Mouse (Mus musculus): ENCODE measurements around the gene Tnni2.

- TF ChIP-seq CTCF (IDR thresholded peaks at IDR 0.05; ENCODE audit: low read depth, low read length) (no peak), EP300 (IDR thresholded peaks at IDR 0.05; ENCODE audit: insufficient read depth, low read depth, low read length) (no peak)
Observed at GRCm38 (mm10) chr7:142460636-142461077, 19.0 kb downstream of the Tnni2 start, which contains the start of gene Lsp1.

Measured in ES-Bruce4 (cell line).